Mouse (Mus musculus): ENCODE data around the gene Kcnmb2. TPM values are rescaled to one million over a fixed set of nuclear protein-coding genes. Genes with fewer than 3 reads are reported as not detected.

Kcnmb2 gene
- polyA plus RNA-seq, 1 experiment: 3.1 TPM

- 89% methylated on average over 10 of the region's 10 CpGs for WGBS
- no peak for TF ChIP-seq POLR2A (IDR thresholded peaks at IDR 0.05; ENCODE audit: borderline replicate concordance, extremely low read depth, low read depth, low read length)
- no peak for TF ChIP-seq CTCF (IDR thresholded peaks at IDR 0.05; ENCODE audit: insufficient read depth, low read length)
- DNase-seq: no peak
- Histone ChIP-seq H3K4me3 (replicated peaks; ENCODE audit: extremely low read depth, low read depth, low read length) (no peak overlapping the region), H3K4me1 (ENCODE audit: control insufficient read depth, insufficient read depth, low read length) (no peaks in the 10 kb centered on the region)
Measured at GRCm38 (mm10) chr3:32053610-32054241, 151.4 kb downstream of the Kcnmb2 start.

- TF ChIP-seq POLR2A (IDR thresholded peaks at IDR 0.05; ENCODE audit: borderline replicate concordance, extremely low read depth, low read depth, low read length) (no peak), CTCF (IDR thresholded peaks at IDR 0.05; ENCODE audit: insufficient read depth, low read length) (no peak)
- 55% methylated on average over 10 of the region's 10 CpGs for WGBS
- no peak for DNase-seq
- Histone ChIP-seq H3K4me3 (replicated peaks; ENCODE audit: extremely low read depth, low read depth, low read length) (no peak overlapping the region), H3K4me1 (ENCODE audit: control insufficient read depth, insufficient read depth, low read length) (no peaks in the 10 kb centered on the region)
Measured at GRCm38 (mm10) chr3:32059888-32060656, 157.8 kb downstream of the Kcnmb2 start.

GRCm38 (mm10) chr3:32062685-32063084, 160.4 kb downstream of the Kcnmb2 start:
- 78% methylated on average over 3 of the region's 3 CpGs for WGBS
- Histone ChIP-seq H3K4me1 (ENCODE audit: control insufficient read depth, insufficient read depth, low read length) (no peaks in the 10 kb centered on the region), H3K4me3 (replicated peaks; ENCODE audit: extremely low read depth, low read depth, low read length) (no peak overlapping the region)
- DNase-seq: no peak
- TF ChIP-seq CTCF (IDR thresholded peaks at IDR 0.05; ENCODE audit: insufficient read depth, low read length): no peak
- TF ChIP-seq POLR2A (IDR thresholded peaks at IDR 0.05; ENCODE audit: borderline replicate concordance, extremely low read depth, low read depth, low read length): no peak

- Histone ChIP-seq H3K4me1 (ENCODE audit: control insufficient read depth, insufficient read depth, low read length) (no peaks in the 10 kb centered on the region), H3K4me3 (replicated peaks; ENCODE audit: extremely low read depth, low read depth, low read length) (no peak overlapping the region)
- TF ChIP-seq CTCF (IDR thresholded peaks at IDR 0.05; ENCODE audit: insufficient read depth, low read length) (no peak), POLR2A (IDR thresholded peaks at IDR 0.05; ENCODE audit: borderline replicate concordance, extremely low read depth, low read depth, low read length) (no peak)
- no peak for DNase-seq
- 65% methylated on average over 3 of the region's 3 CpGs for WGBS
Measured at GRCm38 (mm10) chr3:32063312-32063711, 161.0 kb downstream of the Kcnmb2 start.

- Histone ChIP-seq H3K4me1 (ENCODE audit: control insufficient read depth, insufficient read depth, low read length) (no peaks in the 10 kb centered on the region), H3K4me3 (replicated peaks; ENCODE audit: extremely low read depth, low read depth, low read length) (no peak overlapping the region)
- WGBS: 58% methylated on average over 9 of the region's 9 CpGs
- TF ChIP-seq POLR2A (IDR thresholded peaks at IDR 0.05; ENCODE audit: borderline replicate concordance, extremely low read depth, low read depth, low read length) (no peak), CTCF (IDR thresholded peaks at IDR 0.05; ENCODE audit: insufficient read depth, low read length) (no peak)
- no peak for DNase-seq
Measured at GRCm38 (mm10) chr3:32067004-32067935, 165.0 kb downstream of the Kcnmb2 start.

- Histone ChIP-seq H3K4me1 (ENCODE audit: control insufficient read depth, insufficient read depth, low read length) (no peaks in the 10 kb centered on the region), H3K4me3 (replicated peaks; ENCODE audit: extremely low read depth, low read depth, low read length) (no peak overlapping the region)
- TF ChIP-seq POLR2A (IDR thresholded peaks at IDR 0.05; ENCODE audit: borderline replicate concordance, extremely low read depth, low read depth, low read length): no peak
- no peak for TF ChIP-seq CTCF (IDR thresholded peaks at IDR 0.05; ENCODE audit: insufficient read depth, low read length)
- WGBS: 38% methylated on average over 8 of the region's 8 CpGs
- no peak for DNase-seq
Measured at GRCm38 (mm10) chr3:32073881-32074280, 171.6 kb downstream of the Kcnmb2 start.

GRCm38 (mm10) chr3:32088762-32089161, 186.5 kb downstream of the Kcnmb2 start:
- WGBS: 85% methylated on average over 1 of the region's 1 CpGs
- no peak for TF ChIP-seq CTCF (IDR thresholded peaks at IDR 0.05; ENCODE audit: insufficient read depth, low read length)
- TF ChIP-seq POLR2A (IDR thresholded peaks at IDR 0.05; ENCODE audit: borderline replicate concordance, extremely low read depth, low read depth, low read length): no peak
- H3K4me3 ChIP-seq (replicated peaks; ENCODE audit: extremely low read depth, low read depth, low read length): no peak overlapping the region
- H3K4me1 ChIP-seq (ENCODE audit: control insufficient read depth, insufficient read depth, low read length): no peaks in the 10 kb centered on the region
- DNase-seq: no peak

GRCm38 (mm10) chr3:32101391-32101790, 199.1 kb downstream of the Kcnmb2 start:
- 83% methylated on average over 10 of the region's 10 CpGs for WGBS
- no peak for DNase-seq
- no peak for TF ChIP-seq CTCF (IDR thresholded peaks at IDR 0.05; ENCODE audit: insufficient read depth, low read length)
- TF ChIP-seq POLR2A (IDR thresholded peaks at IDR 0.05; ENCODE audit: borderline replicate concordance, extremely low read depth, low read depth, low read length): no peak

GRCm38 (mm10) chr3:32119851-32120250, 217.5 kb downstream of the Kcnmb2 start:
- no peak for DNase-seq
- Histone ChIP-seq H3K4me1 (ENCODE audit: control insufficient read depth, insufficient read depth, low read length) (no peaks in the 10 kb centered on the region), H3K4me3 (replicated peaks; ENCODE audit: extremely low read depth, low read depth, low read length) (no peak overlapping the region)
- 84% methylated on average over 5 of the region's 5 CpGs for WGBS
- TF ChIP-seq POLR2A (IDR thresholded peaks at IDR 0.05; ENCODE audit: borderline replicate concordance, extremely low read depth, low read depth, low read length) (no peak), CTCF (IDR thresholded peaks at IDR 0.05; ENCODE audit: insufficient read depth, low read length) (no peak)

More at GRCm38 (mm10) chr3:32101391-32101790, 199.1 kb downstream of the Kcnmb2 start:
- H3K4me3 ChIP-seq (replicated peaks; ENCODE audit: extremely low read depth, low read depth, low read length): no peak overlapping the region
- no peaks in the 10 kb centered on the region for H3K4me1 ChIP-seq (ENCODE audit: control insufficient read depth, insufficient read depth, low read length)
